Mouse (Mus musculus) MN1 (cell line): ENCODE results near the gene Tubb5.

Experiments
- DNase-seq: peaks from one replicate; pipeline ENCODE4 v3.0.0-alpha.2; 2016; ENCODE audit warnings: low spot score

Gene Tubb5

GRCm38 (mm10) chr17:35838122-35838544 lies at the start of gene Tubb5:
Tubb5 (minus strand) TSS chr17:35838306.
- peak; percentile 97 for DNase-seq

GRCm38 (mm10) chr17:35887725-35888124 lies 49.6 kb upstream of the Tubb5 start:
- no peak for DNase-seq

GRCm38 (mm10) chr17:35883777-35884176 lies 45.7 kb upstream of the Tubb5 start:
- no peak for DNase-seq

- no peak for DNase-seq
Observed at GRCm38 (mm10) chr17:35882924-35883323, 44.8 kb upstream of the Tubb5 start.

GRCm38 (mm10) chr17:35879245-35880057 lies 41.3 kb upstream of the Tubb5 start, which contains the start of gene Dhx16:
Dhx16 (plus strand) TSS chr17:35879819.
- DNase-seq = peak; percentile 98

- peak; percentile 45 for DNase-seq
Observed at GRCm38 (mm10) chr17:35874721-35875120, 36.6 kb upstream of the Tubb5 start.

- DNase-seq = peak; percentile 93
Observed at GRCm38 (mm10) chr17:35873774-35874519, 35.8 kb upstream of the Tubb5 start.

- no peak for DNase-seq
Observed at GRCm38 (mm10) chr17:35870884-35871696, 33.0 kb upstream of the Tubb5 start.

- peak; percentile 68 for DNase-seq
Observed at GRCm38 (mm10) chr17:35870151-35870883, 32.2 kb upstream of the Tubb5 start.

GRCm38 (mm10) chr17:35869346-35870067 lies 31.4 kb upstream of the Tubb5 start:
- peak; percentile 36 for DNase-seq

GRCm38 (mm10) chr17:35868961-35869345 lies 30.8 kb upstream of the Tubb5 start:
- DNase-seq = no peak

- DNase-seq = no peak
Observed at GRCm38 (mm10) chr17:35868165-35868820, 30.2 kb upstream of the Tubb5 start.

GRCm38 (mm10) chr17:35866911-35867890 lies 29.1 kb upstream of the Tubb5 start:
- peak; percentile 66 for DNase-seq

GRCm38 (mm10) chr17:35866281-35866831 lies 28.2 kb upstream of the Tubb5 start:
- peak; percentile 77 for DNase-seq

- peak; percentile 76 for DNase-seq
Observed at GRCm38 (mm10) chr17:35865481-35866280, 27.6 kb upstream of the Tubb5 start, which contains the start of gene Ppp1r18. Ppp1r18 (plus strand) TSS chr17:35865593.

- no peak for DNase-seq
Observed at GRCm38 (mm10) chr17:35864832-35865353, 26.8 kb upstream of the Tubb5 start.

GRCm38 (mm10) chr17:35861198-35861857 lies 23.2 kb upstream of the Tubb5 start, which contains the start of gene Nrm:
Nrm (plus strand) TSS chr17:35861318.
- peak; percentile 92 for DNase-seq
